In the genomic region with DNA sequence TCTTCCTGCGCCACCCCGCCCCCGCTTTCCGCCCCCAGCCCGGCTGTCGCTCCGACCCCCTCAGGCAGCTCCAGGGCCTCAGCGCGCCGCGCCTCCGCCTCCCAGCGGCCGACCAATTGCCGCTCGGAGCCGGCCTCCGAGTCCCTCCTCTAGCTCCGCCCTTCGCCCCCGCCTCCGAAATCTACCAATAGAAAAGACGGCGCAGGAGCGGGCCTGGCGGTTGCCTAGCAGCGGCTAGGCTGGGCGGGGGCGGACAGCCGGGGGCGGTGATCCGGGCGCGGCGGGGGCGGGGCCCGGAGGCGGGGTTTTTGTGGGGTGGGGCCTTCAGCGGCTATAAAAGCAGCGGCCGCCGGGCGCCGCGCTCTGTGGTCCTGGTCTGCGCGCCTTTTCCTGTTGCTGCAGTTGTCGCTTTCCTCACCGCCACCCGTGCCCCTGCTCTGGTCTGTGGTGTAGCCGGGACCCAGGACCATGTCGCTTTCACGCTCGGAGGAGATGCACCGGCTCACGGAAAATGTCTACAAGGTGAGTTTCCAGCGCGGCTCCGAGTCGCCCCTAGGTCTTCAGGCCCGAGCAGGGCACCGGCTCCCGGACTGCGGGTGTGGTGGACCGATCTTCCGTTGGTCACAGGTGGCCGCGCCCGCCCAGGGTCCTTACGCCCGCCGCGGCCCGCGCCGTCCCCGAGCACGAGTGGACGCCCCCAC, we compare ENCODE assay signal across 8 mouse cellular contexts. TPM values are rescaled to one million over a fixed set of nuclear protein-coding genes. Genes with fewer than 3 reads are reported as not detected.
DNase-seq lines count a peak whose midpoint lies in the region; ATAC-seq and TF ChIP-seq lines count a peak whose summit lies in the region.

A gene (plus strand): TSS at position 37 of the 701 bp plus-strand sequence.

- H3K27ac ChIP-seq in CH12.LX (ENCODE audit: insufficient read depth, low read depth): no peak within 1 kb of the TSS
- peak within 1 kb of the TSS; percentile 73 for H3K27ac ChIP-seq in forebrain, embryonic 12.5 days
- H3K27ac ChIP-seq in heart, postnatal 0 days (ENCODE audit: low read depth): peak within 1 kb of the TSS; percentile 33
- peak within 1 kb of the TSS; percentile 79 for H3K27ac ChIP-seq in liver, embryonic 16.5 days (ENCODE audit: low read length)
- H3K27ac ChIP-seq in neural tube, embryonic 13.5 days (replicated peaks): peak within 1 kb of the TSS; percentile 83
- H3K27ac ChIP-seq in testis, adult 2 months (ENCODE audit: control insufficient read depth, insufficient read depth, low read depth, low read length): peak within 1 kb of the TSS; percentile 89

- TF ChIP-seq RAD21 in CH12.LX (IDR thresholded peaks at IDR 0.05; ENCODE audit: low read depth, low read length): no peak

- H3K79me2 ChIP-seq in CH12.LX (replicated peaks; ENCODE audit: control insufficient read depth, extremely low read depth, insufficient read depth, poor library complexity, severe bottlenecking): no peaks in the 10 kb centered on the region

- H3K4me1 ChIP-seq in CH12.LX (ENCODE audit: control insufficient read depth in 1 of 2, insufficient read depth in 2 of 2): peaks cover 5 to 37% of the 10 kb centered on the region in 2 experiments
- H3K4me1 ChIP-seq in forebrain, embryonic 12.5 days: peaks cover 58% of the 10 kb centered on the region
- H3K4me1 ChIP-seq in heart, postnatal 0 days (ENCODE audit: control insufficient read depth, insufficient read depth): peaks cover 6% of the 10 kb centered on the region; the same call in 1 of the 2 replicates
- peaks cover 34% of the 10 kb centered on the region for H3K4me1 ChIP-seq in liver, embryonic 16.5 days (ENCODE audit: control insufficient read depth, low read depth, low read length)
- H3K4me1 ChIP-seq in neural tube, embryonic 13.5 days (replicated peaks): peaks cover 62% of the 10 kb centered on the region
- peaks cover 28% of the 10 kb centered on the region for H3K4me1 ChIP-seq in testis, adult 2 months (ENCODE audit: control insufficient read depth, insufficient read depth, low read length)

- peak; percentile 99 for DNase-seq in CH12.LX (ENCODE audit: extremely low read depth)
- DNase-seq in c-Kit-positive CD71-positive TER-119-negative erythroid progenitor cells, embryonic 14.5 days (ENCODE audit: low read depth): peak; percentile 95
- DNase-seq in heart, postnatal 0 days (ENCODE audit: low spot score): peak; percentile 99
- DNase-seq in kidney, postnatal 4 days: peak; percentile 99 to 100

- peak within 1 kb of the TSS; percentile 46 to 64 (median 50) for H3K4me3 ChIP-seq in CH12.LX (replicated peaks in 1 of 3; ENCODE audit: low read depth in 2 of 3, low read length in 2 of 3, poor library complexity in 1 of 3)
- peak within 1 kb of the TSS; percentile 68 for H3K4me3 ChIP-seq in forebrain, embryonic 12.5 days (replicated peaks)
- peak within 1 kb of the TSS; percentile 67 for H3K4me3 ChIP-seq in heart, postnatal 0 days (ENCODE audit: low read depth, low read length)
- peak within 1 kb of the TSS; percentile 70 for H3K4me3 ChIP-seq in liver, embryonic 16.5 days (ENCODE audit: low read depth, low read length)
- H3K4me3 ChIP-seq in neural tube, embryonic 13.5 days: peak within 1 kb of the TSS; percentile 68
- H3K4me3 ChIP-seq in testis, adult 2 months (ENCODE audit: control insufficient read depth, low read depth, low read length): peak within 1 kb of the TSS; percentile 97

- no peaks in the 10 kb centered on the region for H3K9me3 ChIP-seq in CH12.LX (replicated peaks; ENCODE audit: low read length)
- no peaks in the 10 kb centered on the region for H3K9me3 ChIP-seq in forebrain, embryonic 12.5 days
- no peaks in the 10 kb centered on the region for H3K9me3 ChIP-seq in heart, postnatal 0 days (replicated peaks; ENCODE audit: control insufficient read depth, low read length)
- no peaks in the 10 kb centered on the region for H3K9me3 ChIP-seq in liver, embryonic 16.5 days (replicated peaks; ENCODE audit: control insufficient read depth, low read length)
- no peaks in the 10 kb centered on the region for H3K9me3 ChIP-seq in neural tube, embryonic 13.5 days

- in situ Hi-C loops in CH12.LX (cut with MboI; ENCODE audit: low pct_ligation_motif_present, low pct_unique_long_range_greater_than_20kb, low sequenced_read_pairs): no loop called here

- H3K27me3 ChIP-seq in CH12.LX (replicated peaks): peaks cover 49% of the 10 kb centered on the region
- peaks cover 25% of the 10 kb centered on the region for H3K27me3 ChIP-seq in forebrain, embryonic 12.5 days
- 0 out of 2 replicates have a peak, but pooled peaks cover 4% of the 10 kb centered on the region for H3K27me3 ChIP-seq in heart, postnatal 0 days (ENCODE audit: control insufficient read depth, insufficient read depth, low read length)
- peaks cover 41% of the 10 kb centered on the region for H3K27me3 ChIP-seq in liver, embryonic 16.5 days (ENCODE audit: control insufficient read depth, insufficient read depth, low read depth, low read length)
- H3K27me3 ChIP-seq in neural tube, embryonic 13.5 days: peaks cover 27% of the 10 kb centered on the region
- H3K27me3 ChIP-seq in testis, adult 2 months (ENCODE audit: control insufficient read depth, insufficient read depth, low read length): no peaks in the 10 kb centered on the region

- no peak for TF ChIP-seq EP300 in CH12.LX (IDR thresholded peaks at IDR 0.05; ENCODE audit: low read length)
- peak; percentile 12; the same call in 1 of the 2 replicates for TF ChIP-seq EP300 in heart, postnatal 0 days (IDR thresholded peaks at IDR 0.05; ENCODE audit: low read depth)

- WGBS in forebrain, embryonic 12.5 days: under 1% methylated on average over 64 of the region's 79 CpGs
- under 1% methylated on average over 59 of the region's 79 CpGs for WGBS in heart, postnatal 0 days
- WGBS in liver, embryonic 16.5 days (ENCODE audit: insufficient replicate concordance): under 1% methylated on average over 76 of the region's 79 CpGs
- WGBS in neural tube, embryonic 13.5 days: under 1% methylated on average over 79 of the region's 79 CpGs

- H3K36me3 ChIP-seq in CH12.LX (replicated peaks in 1 of 2; ENCODE audit: control insufficient read depth in 1 of 2, insufficient read depth in 1 of 2, low read length in 1 of 2): no peaks in the 10 kb centered on the region
- no peaks in the 10 kb centered on the region for H3K36me3 ChIP-seq in forebrain, embryonic 12.5 days (replicated peaks)
- no peaks in the 10 kb centered on the region for H3K36me3 ChIP-seq in heart, postnatal 0 days (replicated peaks; ENCODE audit: control insufficient read depth, insufficient read depth, low read length)
- H3K36me3 ChIP-seq in liver, embryonic 16.5 days (ENCODE audit: control insufficient read depth, insufficient read depth): no peaks in the 10 kb centered on the region
- H3K36me3 ChIP-seq in neural tube, embryonic 13.5 days: no peaks in the 10 kb centered on the region
- H3K36me3 ChIP-seq in testis, adult 2 months (ENCODE audit: control insufficient read depth, insufficient read depth, low read length): no peaks in the 10 kb centered on the region

- ATAC-seq in forebrain, embryonic 12.5 days (ENCODE audit: low FRiP score): peak; percentile 96
- ATAC-seq in heart, postnatal 0 days (ENCODE audit: insufficient read depth, low read depth): peak; percentile 97
- ATAC-seq in liver, embryonic 16.5 days (ENCODE audit: low read depth): peak; percentile 90
- ATAC-seq in neural tube, embryonic 13.5 days (ENCODE audit: low read depth): peak; percentile 96

- peak; percentile 99 for TF ChIP-seq POLR2A in CH12.LX (IDR thresholded peaks at IDR 0.05; ENCODE audit: low read depth, low read length)
- TF ChIP-seq POLR2A in testis, adult 2 months (IDR thresholded peaks at IDR 0.05; ENCODE audit: control insufficient read depth, low read depth, low read length): peak; percentile 99

- H3K4me2 ChIP-seq in CH12.LX (ENCODE audit: insufficient read depth, low read depth, poor library complexity, severe bottlenecking): peak within 1 kb of the TSS; percentile 97
- peak within 1 kb of the TSS; percentile 99 for H3K4me2 ChIP-seq in forebrain, embryonic 12.5 days
- H3K4me2 ChIP-seq in heart, postnatal 0 days (ENCODE audit: low read depth, low read length): peak within 1 kb of the TSS; percentile 88
- peak within 1 kb of the TSS; percentile 91 for H3K4me2 ChIP-seq in liver, embryonic 16.5 days (ENCODE audit: low read depth, low read length)
- H3K4me2 ChIP-seq in neural tube, embryonic 13.5 days: peak within 1 kb of the TSS; percentile 96

- TF ChIP-seq CTCF in CH12.LX (conservative IDR thresholded peaks at IDR 0.05 in 1 of 2, IDR thresholded peaks at IDR 0.05 in 1 of 2; ENCODE audit: low read depth in 2 of 2, low read length in 2 of 2): no peak
- TF ChIP-seq CTCF in heart, postnatal 0 days (IDR thresholded peaks at IDR 0.05; ENCODE audit: low read depth): peak; percentile 9; the same call in 1 of the 2 replicates
- TF ChIP-seq CTCF in testis, adult 2 months (IDR thresholded peaks at IDR 0.05; ENCODE audit: control insufficient read depth, insufficient read depth, insufficient replicate concordance, low read depth, low read length): no peak

- dilution Hi-C loops in CH12.LX (cut with MboI; ENCODE audit: extremely low pct_ligation_motif_present, extremely low pct_unique_long_range_greater_than_20kb, low sequenced_read_pairs): no loop called here

- peak within 1 kb of the TSS; percentile 41 for H3K9ac ChIP-seq in CH12.LX (ENCODE audit: insufficient read depth, low read depth)
- peak within 1 kb of the TSS; percentile 75 for H3K9ac ChIP-seq in forebrain, embryonic 12.5 days
- H3K9ac ChIP-seq in heart, postnatal 0 days (replicated peaks; ENCODE audit: low read depth, low read length): peak within 1 kb of the TSS; percentile 69
- peak within 1 kb of the TSS; percentile 70 for H3K9ac ChIP-seq in liver, embryonic 16.5 days (ENCODE audit: low read depth, low read length)
- peak within 1 kb of the TSS; percentile 80 for H3K9ac ChIP-seq in neural tube, embryonic 13.5 days

TF ChIP-seq in CH12.LX, 34 proteins besides CTCF, POLR2A, EP300 and RAD21 (continues in another document):
- TF ChIP-seq GABPA (IDR thresholded peaks at IDR 0.05; ENCODE audit: insufficient replicate concordance, low read depth, low read length) (no peak; the same call in 1 of the 2 replicates), KAT2A (IDR thresholded peaks at IDR 0.05; ENCODE audit: insufficient replicate concordance, low read length) (no peak), ZMIZ1 (IDR thresholded peaks at IDR 0.05; ENCODE audit: low read depth, low read length) (peak; percentile 97), MXI1 (IDR thresholded peaks at IDR 0.05; ENCODE audit: low read depth, low read length) (peak; percentile 88; the same call in 1 of the 2 replicates)

RNA-seq across cellular contexts. Expression of the gene that starts here (rescaled TPM):
- total RNA-seq in CH12.LX (2012; rRNA removed) (6.7 and 9.9 TPM in 2 replicates), CH12.LX (2014; rRNA removed) (3.2 and 3.4 TPM in 2 replicates)
- polyA plus RNA-seq in CH12.LX (2012; ENCODE audit: insufficient read length, low read depth): 5.6 and 6.1 TPM in 2 replicates
- 11.2 and 12.0 TPM in 2 replicates for polyA plus RNA-seq in forebrain, embryonic 12.5 days (2016; fragmentation: Nextera tagmentation; extraction: Ambion mirVana)
- 16.1 and 22.0 TPM in 2 replicates for total RNA-seq in heart, postnatal 0 days (2014; rRNA removed; ENCODE audit: low replicate concordance)
- 7.8 and 8.2 TPM in 2 replicates for polyA plus RNA-seq in heart, postnatal 0 days (2015; fragmentation: Nextera tagmentation; extraction: Ambion mirVana)
- 8.1 and 10.1 TPM in 2 replicates for polyA plus RNA-seq in liver, embryonic 16.5 days (2015; fragmentation: Nextera tagmentation; extraction: Ambion mirVana)
- polyA plus RNA-seq in neural tube, embryonic 13.5 days (2015; fragmentation: Nextera tagmentation; extraction: Ambion mirVana): 11.1 and 12.7 TPM in 2 replicates
- 151 and 183 TPM in 2 replicates for polyA plus RNA-seq in testis, adult 2 months (2012; rRNA removed)

Comparison
In these comparisons a context has a peak if more than half of its experiments do, and no peak if none do; other contexts are left out.
1. RNA of the gene that starts here (polyA plus RNA-seq): 151 to 183 TPM in testis, adult 2 months; 11.2 to 12.0 TPM in forebrain, embryonic 12.5 days, 11.1 to 12.7 TPM in neural tube, embryonic 13.5 days, 8.1 to 10.1 TPM in liver, embryonic 16.5 days, 7.8 to 8.2 TPM in heart, postnatal 0 days and 5.6 to 6.1 TPM in CH12.LX; every median in the first group is over 10 times any median in the second.
2. Peak in every context shown above with its lines, with median percentiles within 50 percentile points of each other: DNase-seq, H3K4me2 ChIP-seq, H3K4me3 ChIP-seq, H3K9ac ChIP-seq and ATAC-seq.